Mouse (Mus musculus): ENCODE data around the gene Fam98a. TPM values are rescaled to one million over a fixed set of nuclear protein-coding genes. Genes with fewer than 3 reads are reported as not detected.

Fam98a gene
- polyA plus RNA-seq (2016; fragmentation: Nextera tagmentation; extraction: Ambion mirVana), result 24.5 and 27.0 TPM in 2 replicates

- WGBS, result under 1% methylated on average over 56 of the region's 56 CpGs
- H3K36me3 ChIP-seq, result peaks cover 14% of the 10 kb centered on the region
- peaks cover 12% of the 10 kb centered on the region for H3K4me1 ChIP-seq
- H3K4me3 ChIP-seq, result peak within 1 kb of the TSS; percentile 90
- DNase-seq (ENCODE audit: low spot score), result peak; percentile 99
- no peaks in the 10 kb centered on the region for H3K27me3 ChIP-seq (ENCODE audit: low read depth, poor library complexity, severe bottlenecking)
- peak within 1 kb of the TSS; percentile 92 for H3K27ac ChIP-seq (replicated peaks)
- H3K9me3 ChIP-seq (replicated peaks), result no peaks in the 10 kb centered on the region
Measured at GRCm38 (mm10) chr17:75551512-75552400, at the start of gene Fam98a. Fam98a (minus strand) TSS chr17:75551946.

- Histone ChIP-seq H3K36me3 (no peaks in the 10 kb centered on the region), H3K27ac (replicated peaks) (no peak overlapping the region), H3K9me3 (replicated peaks) (no peaks in the 10 kb centered on the region), H3K27me3 (ENCODE audit: low read depth, poor library complexity, severe bottlenecking) (no peaks in the 10 kb centered on the region), H3K4me3 (no peak overlapping the region), H3K4me1 (peaks cover 13% of the 10 kb centered on the region)
- no peak for DNase-seq (ENCODE audit: low spot score)
- 80% methylated on average over 3 of the region's 3 CpGs for WGBS
Measured at GRCm38 (mm10) chr17:75598652-75599051, 46.9 kb upstream of the Fam98a start.

GRCm38 (mm10) chr17:75582738-75583137 is 31.0 kb upstream of the Fam98a start:
- Histone ChIP-seq H3K4me1 (no peaks in the 10 kb centered on the region), H3K4me3 (no peak overlapping the region), H3K27me3 (ENCODE audit: low read depth, poor library complexity, severe bottlenecking) (no peaks in the 10 kb centered on the region), H3K9me3 (replicated peaks) (no peaks in the 10 kb centered on the region), H3K27ac (replicated peaks) (no peak overlapping the region), H3K36me3 (no peaks in the 10 kb centered on the region)
- 88% methylated on average over 1 of the region's 1 CpGs for WGBS
- no peak for DNase-seq (ENCODE audit: low spot score)

- Histone ChIP-seq H3K27ac (replicated peaks) (no peak overlapping the region), H3K36me3 (no peaks in the 10 kb centered on the region), H3K4me1 (no peaks in the 10 kb centered on the region), H3K9me3 (replicated peaks) (no peaks in the 10 kb centered on the region), H3K4me3 (no peak overlapping the region), H3K27me3 (ENCODE audit: low read depth, poor library complexity, severe bottlenecking) (no peaks in the 10 kb centered on the region)
- WGBS, result 88% methylated on average over 7 of the region's 7 CpGs
- DNase-seq (ENCODE audit: low spot score), result no peak
Measured at GRCm38 (mm10) chr17:75575608-75576007, 23.9 kb upstream of the Fam98a start.

- no peak overlapping the region for H3K4me3 ChIP-seq
Measured at GRCm38 (mm10) chr17:75558041-75558440, 6.3 kb upstream of the Fam98a start.

GRCm38 (mm10) chr17:75557031-75557430 is 5.3 kb upstream of the Fam98a start:
- no peaks in the 10 kb centered on the region for H3K27me3 ChIP-seq (ENCODE audit: low read depth, poor library complexity, severe bottlenecking)
- no peak for DNase-seq (ENCODE audit: low spot score)

More at GRCm38 (mm10) chr17:75558041-75558440, 6.3 kb upstream of the Fam98a start:
- H3K9me3 ChIP-seq (replicated peaks), result no peaks in the 10 kb centered on the region
- H3K36me3 ChIP-seq, result no peaks in the 10 kb centered on the region
- no peaks in the 10 kb centered on the region for H3K4me1 ChIP-seq
- DNase-seq (ENCODE audit: low spot score), result no peak
- no peak overlapping the region for H3K27ac ChIP-seq (replicated peaks)
- WGBS, result 97% methylated on average over 2 of the region's 2 CpGs
- H3K27me3 ChIP-seq (ENCODE audit: low read depth, poor library complexity, severe bottlenecking), result no peaks in the 10 kb centered on the region

GRCm38 (mm10) chr17:75550771-75551413 is 854 bp downstream of the Fam98a start:
- peak; percentile 18 for DNase-seq (ENCODE audit: low spot score)
- peak overlapping the region; percentile 92 for H3K27ac ChIP-seq (replicated peaks)
- peaks cover 12% of the 10 kb centered on the region for H3K4me1 ChIP-seq
- H3K9me3 ChIP-seq (replicated peaks), result no peaks in the 10 kb centered on the region
- 42% methylated on average over 11 of the region's 11 CpGs for WGBS
- peaks cover 22% of the 10 kb centered on the region for H3K36me3 ChIP-seq
- peak overlapping the region; percentile 90 for H3K4me3 ChIP-seq
- H3K27me3 ChIP-seq (ENCODE audit: low read depth, poor library complexity, severe bottlenecking), result no peaks in the 10 kb centered on the region

More at GRCm38 (mm10) chr17:75557031-75557430, 5.3 kb upstream of the Fam98a start:
- Histone ChIP-seq H3K4me1 (0 out of 2 replicates have a peak, but pooled peaks cover 3% of the 10 kb centered on the region), H3K27ac (replicated peaks) (no peak overlapping the region), H3K4me3 (no peak overlapping the region), H3K9me3 (replicated peaks) (no peaks in the 10 kb centered on the region), H3K36me3 (no peaks in the 10 kb centered on the region)
- WGBS, result 53% methylated on average over 3 of the region's 3 CpGs

- no peaks in the 10 kb centered on the region for H3K4me1 ChIP-seq
- WGBS, result 90% methylated on average over 7 of the region's 7 CpGs
- H3K27ac ChIP-seq (replicated peaks), result no peak overlapping the region
- no peak overlapping the region for H3K4me3 ChIP-seq
- no peak for DNase-seq (ENCODE audit: low spot score)
- H3K27me3 ChIP-seq (ENCODE audit: low read depth, poor library complexity, severe bottlenecking), result no peaks in the 10 kb centered on the region
- peaks cover 62% of the 10 kb centered on the region for H3K36me3 ChIP-seq
- H3K9me3 ChIP-seq (replicated peaks), result no peaks in the 10 kb centered on the region
Measured at GRCm38 (mm10) chr17:75544262-75544661, 7.5 kb downstream of the Fam98a start.

GRCm38 (mm10) chr17:75543434-75543833 is 8.3 kb downstream of the Fam98a start:
- WGBS, result 92% methylated on average over 7 of the region's 7 CpGs
- Histone ChIP-seq H3K4me1 (no peaks in the 10 kb centered on the region), H3K4me3 (no peak overlapping the region), H3K9me3 (replicated peaks) (no peaks in the 10 kb centered on the region), H3K27ac (replicated peaks) (no peak overlapping the region), H3K36me3 (peaks cover 68% of the 10 kb centered on the region), H3K27me3 (ENCODE audit: low read depth, poor library complexity, severe bottlenecking) (no peaks in the 10 kb centered on the region)
- no peak for DNase-seq (ENCODE audit: low spot score)

GRCm38 (mm10) chr17:75539841-75540240 is 11.9 kb downstream of the Fam98a start:
- DNase-seq (ENCODE audit: low spot score), result no peak
- 93% methylated on average over 5 of the region's 5 CpGs for WGBS
- H3K36me3 ChIP-seq, result peaks cover 55% of the 10 kb centered on the region
- no peak overlapping the region for H3K4me3 ChIP-seq
- no peak overlapping the region for H3K27ac ChIP-seq (replicated peaks)
- H3K4me1 ChIP-seq, result no peaks in the 10 kb centered on the region
- no peaks in the 10 kb centered on the region for H3K9me3 ChIP-seq (replicated peaks)
- H3K27me3 ChIP-seq (ENCODE audit: low read depth, poor library complexity, severe bottlenecking), result no peaks in the 10 kb centered on the region

- Histone ChIP-seq H3K9me3 (replicated peaks) (no peaks in the 10 kb centered on the region), H3K27me3 (ENCODE audit: low read depth, poor library complexity, severe bottlenecking) (no peaks in the 10 kb centered on the region), H3K4me3 (no peak overlapping the region), H3K36me3 (peaks cover 48% of the 10 kb centered on the region), H3K27ac (replicated peaks) (no peak overlapping the region), H3K4me1 (no peaks in the 10 kb centered on the region)
- 93% methylated on average over 6 of the region's 6 CpGs for WGBS
- DNase-seq (ENCODE audit: low spot score), result no peak
Measured at GRCm38 (mm10) chr17:75539130-75539529, 12.6 kb downstream of the Fam98a start.

- no peak overlapping the region for H3K27ac ChIP-seq (replicated peaks)
- peaks cover 41% of the 10 kb centered on the region for H3K36me3 ChIP-seq
- H3K4me1 ChIP-seq, result no peaks in the 10 kb centered on the region
- WGBS, result 91% methylated on average over 12 of the region's 12 CpGs
- H3K4me3 ChIP-seq, result no peak overlapping the region
- H3K27me3 ChIP-seq (ENCODE audit: low read depth, poor library complexity, severe bottlenecking), result no peaks in the 10 kb centered on the region
- no peaks in the 10 kb centered on the region for H3K9me3 ChIP-seq (replicated peaks)
- DNase-seq (ENCODE audit: low spot score), result no peak
Measured at GRCm38 (mm10) chr17:75538431-75538830, 13.3 kb downstream of the Fam98a start.

- H3K36me3 ChIP-seq, result peaks cover 36% of the 10 kb centered on the region
- 90% methylated on average over 7 of the region's 7 CpGs for WGBS
- no peak overlapping the region for H3K27ac ChIP-seq (replicated peaks)
- H3K4me1 ChIP-seq, result no peaks in the 10 kb centered on the region
- DNase-seq (ENCODE audit: low spot score), result no peak
- no peaks in the 10 kb centered on the region for H3K9me3 ChIP-seq (replicated peaks)
- no peak overlapping the region for H3K4me3 ChIP-seq
- H3K27me3 ChIP-seq (ENCODE audit: low read depth, poor library complexity, severe bottlenecking), result no peaks in the 10 kb centered on the region
Measured at GRCm38 (mm10) chr17:75537050-75537445, 14.7 kb downstream of the Fam98a start.

All from midbrain, embryonic 10.5 days (tissue).